Mouse (Mus musculus): Measurements from ENCODE around the gene Smn1.
A peak's percentile ranks its signal among the peaks of the same experiment; 100 is the strongest.
"Not testable (repeated sequence)": the region's sequence is repeated elsewhere in the genome, so short reads cannot be mapped to it uniquely, and the experiment has no call there.

Smn1 gene

GRCm38 (mm10) chr13:100124423-100125257, at the start of gene Smn1:
Gene Smn1, plus strand, starts transcription at chr13:100124852.
- peak; percentile 94 for DNase-seq

- no peak for DNase-seq
Measured at GRCm38 (mm10) chr13:100098808-100099207, 25.8 kb upstream of the Smn1 start.

- peak; percentile 35 for DNase-seq
Measured at GRCm38 (mm10) chr13:100103052-100103658, 21.5 kb upstream of the Smn1 start.

- peak; percentile 92 for DNase-seq
Measured at GRCm38 (mm10) chr13:100103748-100104254, 20.9 kb upstream of the Smn1 start, which contains the start of gene Bdp1. Gene Bdp1, minus strand, starts transcription at chr13:100104070.

GRCm38 (mm10) chr13:100107652-100108472, 16.8 kb upstream of the Smn1 start, which contains the start of gene Serf1:
Gene Serf1, plus strand, starts transcription at chr13:100108012.
- DNase-seq = peak; percentile 79

GRCm38 (mm10) chr13:100112218-100112972, 12.3 kb upstream of the Smn1 start:
- no peak for DNase-seq

GRCm38 (mm10) chr13:100123970-100124369, 682 bp upstream of the Smn1 start:
- no peak for DNase-seq

- no peak for DNase-seq
Measured at GRCm38 (mm10) chr13:100125258-100125643, 599 bp downstream of the Smn1 start.

GRCm38 (mm10) chr13:100141646-100142314, 17.1 kb downstream of the Smn1 start:
- no peak for DNase-seq

GRCm38 (mm10) chr13:100152659-100153058, 28.0 kb downstream of the Smn1 start:
- DNase-seq = no peak

GRCm38 (mm10) chr13:100156624-100157023, 32.0 kb downstream of the Smn1 start:
- DNase-seq = no peak

- DNase-seq = not testable (repeated sequence)
Measured at GRCm38 (mm10) chr13:100161171-100161870, 36.7 kb downstream of the Smn1 start.

GRCm38 (mm10) chr13:100162467-100162866, 37.8 kb downstream of the Smn1 start:
- not testable (repeated sequence) for DNase-seq

GRCm38 (mm10) chr13:100166378-100166777, 41.7 kb downstream of the Smn1 start:
- DNase-seq = not testable (repeated sequence)

- not testable (repeated sequence) for DNase-seq
Measured at GRCm38 (mm10) chr13:100174360-100174759, 49.7 kb downstream of the Smn1 start.

- not testable (repeated sequence) for DNase-seq
Measured at GRCm38 (mm10) chr13:100183111-100183510, 58.5 kb downstream of the Smn1 start.

Measured in cerebellum, adult 9-10 months (tissue).